Mouse (Mus musculus): ENCODE measurements around the gene Hint1.

DNA sequence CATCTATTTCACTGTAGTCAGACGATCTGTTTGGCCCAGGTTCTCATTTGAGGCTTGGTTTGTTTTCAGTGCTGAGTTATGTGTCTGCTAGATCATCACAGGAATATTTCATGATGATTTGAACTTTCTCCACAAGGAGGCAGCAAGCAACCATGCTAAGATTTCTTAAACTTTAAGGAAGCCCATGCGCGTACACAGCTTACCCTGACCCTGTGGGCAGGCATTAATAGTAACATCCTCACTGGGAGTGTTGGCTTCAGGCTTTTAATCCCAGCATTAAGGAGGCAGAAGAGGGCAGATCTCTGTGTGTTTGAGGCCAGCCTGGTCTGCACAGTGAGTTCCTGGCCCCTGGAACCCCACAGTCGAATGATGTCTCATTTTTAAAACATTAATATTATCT lies 13.3 kb downstream of the Hint1 start:
- TF ChIP-seq CTCF (IDR thresholded peaks at IDR 0.05 in 2 of 3, conservative IDR thresholded peaks at IDR 0.05 in 1 of 3; ENCODE audit: control insufficient read depth in 1 of 3, insufficient read depth in 1 of 3, low read depth in 2 of 3, low read length in 3 of 3, poor library complexity in 1 of 3, severe bottlenecking in 1 of 3) (peak; percentile 36 to 78 (median 64)), HCFC1 (IDR thresholded peaks at IDR 0.05; ENCODE audit: low read depth, low read length) (no peak), POLR2A (IDR thresholded peaks at IDR 0.05; ENCODE audit: control insufficient read depth in 1 of 2, insufficient read depth in 1 of 2, low read depth in 1 of 2, low read length in 2 of 2, poor library complexity in 1 of 2) (no peak), ETS1 (IDR thresholded peaks at IDR 0.05; ENCODE audit: low read depth, low read length) (0 out of 2 replicates have a peak, but pooled peaks have one; percentile 1), GABPA (IDR thresholded peaks at IDR 0.05; ENCODE audit: low read depth, low read length) (no peak), EP300 (IDR thresholded peaks at IDR 0.05; ENCODE audit: low read depth in 1 of 2, low read length in 2 of 2) (no peak), MXI1 (IDR thresholded peaks at IDR 0.05; ENCODE audit: low read depth, low read length) (peak; percentile 16; the same call in 1 of the 2 replicates), SIN3A (IDR thresholded peaks at IDR 0.05; ENCODE audit: low read length) (no peak), MYB (IDR thresholded peaks at IDR 0.05; ENCODE audit: low read depth, low read length) (no peak), ZNF384 (IDR thresholded peaks at IDR 0.05; ENCODE audit: low read depth, low read length) (no peak)

Data from MEL (cell line).